Comparison of ENCODE assay signal across 8 mouse cellular contexts in genomic region chr10:117376580-117377189, GRCm38 (mm10). TPM values are rescaled to one million over a fixed set of nuclear protein-coding genes. Genes with fewer than 3 reads are reported as not detected.
DNase-seq lines count a peak whose midpoint lies in the region; ATAC-seq and TF ChIP-seq lines count a peak whose summit lies in the region.

No protein-coding gene starts in this region.

- H3K9ac ChIP-seq in MEL (ENCODE audit: control insufficient read depth, low read depth, low read length, poor library complexity, severe bottlenecking): peak overlapping the region; percentile 98
- H3K9ac ChIP-seq in forebrain, embryonic 16.5 days (replicated peaks; ENCODE audit: low read depth, low read length): peak overlapping the region; percentile 99
- peak overlapping the region; percentile 96 for H3K9ac ChIP-seq in neural tube, embryonic 15.5 days (replicated peaks)

- H3K79me2 ChIP-seq in MEL (ENCODE audit: control insufficient read depth, insufficient read depth, low read length, poor library complexity): peaks cover 42% of the 10 kb centered on the region

- H3K4me2 ChIP-seq in forebrain, embryonic 16.5 days (ENCODE audit: low read length): peak overlapping the region; percentile 75
- H3K4me2 ChIP-seq in neural tube, embryonic 15.5 days: peak overlapping the region; percentile 66

- no peak for TF ChIP-seq CTCF in MEL (IDR thresholded peaks at IDR 0.05 in 2 of 3, conservative IDR thresholded peaks at IDR 0.05 in 1 of 3; ENCODE audit: control insufficient read depth in 1 of 3, insufficient read depth in 1 of 3, low read depth in 2 of 3, low read length in 3 of 3, poor library complexity in 1 of 3, severe bottlenecking in 1 of 3)
- peak; percentile 55 for TF ChIP-seq CTCF in layer of hippocampus, adult 2 months (conservative IDR thresholded peaks at IDR 0.05)
- TF ChIP-seq CTCF in lung, adult 2 months (IDR thresholded peaks at IDR 0.05; ENCODE audit: insufficient read depth, low read length): no peak

- peak; percentile 75 to 91 for TF ChIP-seq POLR2A in MEL (IDR thresholded peaks at IDR 0.05; ENCODE audit: control insufficient read depth in 1 of 2, insufficient read depth in 1 of 2, low read depth in 1 of 2, low read length in 2 of 2, poor library complexity in 1 of 2)
- TF ChIP-seq POLR2A in lung, adult 2 months (IDR thresholded peaks at IDR 0.05; ENCODE audit: borderline replicate concordance, extremely low read depth, low read depth, low read length): peak; percentile 95

- ATAC-seq in forebrain, embryonic 16.5 days: peak; percentile 97
- peak; percentile 97 for ATAC-seq in neural tube, embryonic 15.5 days (ENCODE audit: low FRiP score)

- TF ChIP-seq RAD21 in MEL (IDR thresholded peaks at IDR 0.05; ENCODE audit: low read depth, low read length): no peak

- intact Hi-C loops in heart, postnatal 36 days (cut with DNase I): loop anchor here (2.0 to 10.0 kb wide), 2 partner anchors 16 to 312 kb away; partner anchors contain the start of gene Cct2

- peak in 1 of 2 experiments; percentile 13; a peak in 2 of 4 replicates for TF ChIP-seq EP300 in MEL (IDR thresholded peaks at IDR 0.05; ENCODE audit: low read depth in 1 of 2, low read length in 2 of 2)

- H3K27me3 ChIP-seq in MEL (ENCODE audit: control insufficient read depth in 1 of 2, insufficient read depth in 2 of 2, low read length in 2 of 2): no peaks in the 10 kb centered on the region
- H3K27me3 ChIP-seq in forebrain, embryonic 16.5 days (replicated peaks; ENCODE audit: control insufficient read depth, insufficient read depth, low read length): no peaks in the 10 kb centered on the region
- no peaks in the 10 kb centered on the region for H3K27me3 ChIP-seq in neural tube, embryonic 15.5 days (replicated peaks)

- H3K4me1 ChIP-seq in MEL (ENCODE audit: control insufficient read depth in 1 of 2, insufficient read depth in 2 of 2, low read length in 2 of 2): peaks cover 4 to 6% of the 10 kb centered on the region in 2 experiments; a peak in 3 of 4 replicates
- H3K4me1 ChIP-seq in forebrain, embryonic 16.5 days (replicated peaks; ENCODE audit: control insufficient read depth, insufficient read depth, low read length): peaks cover 18% of the 10 kb centered on the region
- peaks cover 7% of the 10 kb centered on the region; the same call in 1 of the 2 replicates for H3K4me1 ChIP-seq in lung, adult 2 months (ENCODE audit: control insufficient read depth, insufficient read depth, low read length)
- H3K4me1 ChIP-seq in neural tube, embryonic 15.5 days: peaks cover 24% of the 10 kb centered on the region

- no peaks in the 10 kb centered on the region for H3K9me3 ChIP-seq in MEL (replicated peaks; ENCODE audit: insufficient read depth, low read length)
- H3K9me3 ChIP-seq in forebrain, embryonic 16.5 days (ENCODE audit: control insufficient read depth, low read length): no peaks in the 10 kb centered on the region
- H3K9me3 ChIP-seq in neural tube, embryonic 15.5 days (replicated peaks): no peaks in the 10 kb centered on the region

- under 1% methylated on average over 60 of the region's 86 CpGs for WGBS in forebrain, embryonic 16.5 days
- WGBS in lung, adult 2 months: under 1% methylated on average over 86 of the region's 86 CpGs
- WGBS in neural tube, embryonic 15.5 days: under 1% methylated on average over 84 of the region's 86 CpGs

- H3K27ac ChIP-seq in MEL (ENCODE audit: control insufficient read depth, low read depth, low read length): peak overlapping the region; percentile 89
- peak overlapping the region; percentile 95 for H3K27ac ChIP-seq in forebrain, embryonic 16.5 days (ENCODE audit: low read length)
- peak overlapping the region; percentile 97 for H3K27ac ChIP-seq in layer of hippocampus, adult 2 months
- peak overlapping the region; percentile 92 for H3K27ac ChIP-seq in neural tube, embryonic 15.5 days (replicated peaks)

- H3K4me3 ChIP-seq in MEL (ENCODE audit: control insufficient read depth in 1 of 2, insufficient read depth in 1 of 2, low read depth in 2 of 2, low read length in 2 of 2): peak overlapping the region; percentile 91 to 93
- H3K4me3 ChIP-seq in forebrain, embryonic 16.5 days (replicated peaks; ENCODE audit: low read length): peak overlapping the region; percentile 97
- H3K4me3 ChIP-seq in layer of hippocampus, adult 2 months: peak overlapping the region; percentile 66
- H3K4me3 ChIP-seq in lung, adult 2 months (replicated peaks; ENCODE audit: extremely low read depth, low read depth, low read length): peak overlapping the region; percentile 98
- H3K4me3 ChIP-seq in neural tube, embryonic 15.5 days (replicated peaks): peak overlapping the region; percentile 67

- peak; percentile 94 for DNase-seq in MEL (ENCODE audit: low read depth, low spot score)
- DNase-seq in cerebellum, adult 18-20 months: peak; percentile 96 to 98
- peak; percentile 97 to 99 for DNase-seq in heart, postnatal 36 days
- DNase-seq in layer of hippocampus, adult 2 months (ENCODE audit: low spot score in 2 of 2): peak; percentile 94 to 99
- peak; percentile 96 for DNase-seq in lung, adult 2 months
- DNase-seq in testis, postnatal 10 days (ENCODE audit: low spot score): peak; percentile 99

- peaks cover 2 to 25% of the 10 kb centered on the region in 2 experiments; a peak in 3 of 4 replicates for H3K36me3 ChIP-seq in MEL (ENCODE audit: control insufficient read depth in 1 of 2, insufficient read depth in 2 of 2, low read length in 2 of 2)
- H3K36me3 ChIP-seq in forebrain, embryonic 16.5 days (ENCODE audit: control insufficient read depth, insufficient read depth): no peaks in the 10 kb centered on the region
- no peaks in the 10 kb centered on the region for H3K36me3 ChIP-seq in neural tube, embryonic 15.5 days

TF ChIP-seq in MEL, 35 proteins besides CTCF, POLR2A, EP300 and RAD21:
- TF ChIP-seq NELFE (IDR thresholded peaks at IDR 0.05; ENCODE audit: low read depth, low read length): peak; percentile 90
- TF ChIP-seq POLR2AphosphoS5 (IDR thresholded peaks at IDR 0.05; ENCODE audit: borderline replicate concordance, low read depth, low read length): no peak
- TF ChIP-seq ETS1 (IDR thresholded peaks at IDR 0.05; ENCODE audit: low read depth, low read length): peak; percentile 68
- peak; percentile 61; the same call in 1 of the 2 replicates for TF ChIP-seq ZKSCAN1 (IDR thresholded peaks at IDR 0.05; ENCODE audit: low read depth, low read length)
- 0 out of 2 replicates have a peak, but pooled peaks have one; percentile 42 for TF ChIP-seq SIN3A (IDR thresholded peaks at IDR 0.05; ENCODE audit: low read length)
- TF ChIP-seq HCFC1 (IDR thresholded peaks at IDR 0.05; ENCODE audit: low read depth, low read length): peak; percentile 75
- peak; percentile 80 for TF ChIP-seq POLR2AphosphoS2 (IDR thresholded peaks at IDR 0.05; ENCODE audit: low read length)
- TF ChIP-seq USF2 (IDR thresholded peaks at IDR 0.05; ENCODE audit: borderline replicate concordance in 1 of 2, insufficient read depth in 1 of 2, low read depth in 1 of 2, low read length in 2 of 2): no peak
- peak; percentile 81 for TF ChIP-seq TCF12 (IDR thresholded peaks at IDR 0.05; ENCODE audit: low read depth, low read length)
- peak; percentile 70; the same call in 1 of the 2 replicates for TF ChIP-seq MAZ (IDR thresholded peaks at IDR 0.05; ENCODE audit: low read depth, low read length)
- TF ChIP-seq KAT2A (conservative IDR thresholded peaks at IDR 0.05; ENCODE audit: low read depth, low read length): no peak; the same call in 1 of the 2 replicates
- TF ChIP-seq ZMIZ1 (IDR thresholded peaks at IDR 0.05; ENCODE audit: low read depth, low read length): peak; percentile 82; the same call in 1 of the 2 replicates
- TF ChIP-seq TBP (IDR thresholded peaks at IDR 0.05; ENCODE audit: low read depth, low read length): no peak
- peak; percentile 43; the same call in 1 of the 2 replicates for TF ChIP-seq ELF1 (IDR thresholded peaks at IDR 0.05; ENCODE audit: low read depth, low read length)
- TF ChIP-seq MAX (IDR thresholded peaks at IDR 0.05; ENCODE audit: low read length): 0 out of 2 replicates have a peak, but pooled peaks have one; percentile 40
- peak; percentile 45; the same call in 1 of the 2 replicates for TF ChIP-seq NRF1 (IDR thresholded peaks at IDR 0.05; ENCODE audit: insufficient read depth, low read depth, low read length, poor library complexity, severe bottlenecking)
- TF ChIP-seq MAFK (IDR thresholded peaks at IDR 0.05; ENCODE audit: borderline replicate concordance, low read depth, low read length): no peak
- TF ChIP-seq CHD2 (IDR thresholded peaks at IDR 0.05; ENCODE audit: low read length): 0 out of 2 replicates have a peak, but pooled peaks have one; percentile 15
- TF ChIP-seq BHLHE40 (IDR thresholded peaks at IDR 0.05; ENCODE audit: borderline replicate concordance, low read depth, low read length): peak; percentile 43; the same call in 1 of the 2 replicates
TF ChIP-seq in MEL: peak in this region for 14.

RNA-seq across cellular contexts. Expression of gene Cpsf6, which starts 3.1 kb away (rescaled TPM):
- 88.2 and 103 TPM in 2 replicates for total RNA-seq in MEL (2012; rRNA removed)
- 10 to 100 TPM in 1 of 2 experiments, not detected in 1; 85.7 TPM for polyA plus RNA-seq in MEL (2012; ENCODE audit: insufficient read depth in 1 of 2, insufficient read length in 2 of 2, low read depth in 1 of 2, low replicate concordance in 2 of 2, missing spikeins in 1 of 2)
- 203 and 225 TPM in 2 replicates for polyA plus RNA-seq in forebrain, embryonic 16.5 days (2015; fragmentation: Nextera tagmentation; extraction: Ambion mirVana)
- total RNA-seq in heart, postnatal 36 days (2021): 10 to 100 TPM; 30.0 to 33.7 TPM
- 100 to 1,000 TPM; 111 to 116 TPM for total RNA-seq in layer of hippocampus, adult 2 months (2021)
- polyA plus RNA-seq in lung, adult 2 months (2012; rRNA removed): 51.7 and 57.9 TPM in 2 replicates
- 126 and 133 TPM in 2 replicates for polyA plus RNA-seq in neural tube, embryonic 15.5 days (2015; fragmentation: Nextera tagmentation; extraction: Ambion mirVana)

Comparison
In these comparisons a context has a peak if more than half of its experiments do, and no peak if none do; other contexts are left out.
1. Peak in every context shown above with its lines: DNase-seq, ATAC-seq, H3K4me3 ChIP-seq and H3K27ac ChIP-seq.